ENCODE assay signal across 12 mouse cellular contexts in the genomic region with DNA sequence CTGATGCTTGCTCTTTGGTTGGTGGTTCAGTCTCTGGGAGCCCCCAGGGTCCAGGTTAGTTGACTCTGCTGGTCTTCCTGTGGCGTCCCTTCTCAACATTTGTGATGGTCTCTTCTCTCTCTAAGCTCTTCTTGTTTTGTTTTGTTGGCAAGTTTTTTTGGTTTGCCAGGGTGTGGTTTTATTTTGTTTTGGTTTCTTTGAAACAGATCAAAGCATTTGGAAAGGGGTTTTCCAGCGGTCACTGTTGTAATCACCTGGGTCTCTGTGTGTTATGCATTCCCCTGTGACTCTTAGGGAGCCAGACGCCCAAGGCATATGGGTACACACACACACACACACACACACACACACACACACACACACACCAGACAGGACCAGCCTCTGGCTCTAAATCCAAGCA. TPM values are rescaled to one million over a fixed set of nuclear protein-coding genes. Genes with fewer than 3 reads are reported as not detected.
DNase-seq lines count a peak whose midpoint lies in the region; ATAC-seq lines count a peak whose summit lies in the region.
"Had no signal": no experiment of that assay in that cellular context is flagged by ENCODE, and none has a peak within 500 bp of the region (broad histone marks: within the 10 kb centered on the region; RNA-seq: fewer than 3 reads in every experiment).

No protein-coding gene starts in this region.

- H3K4me2 ChIP-seq in heart, embryonic 14.5 days (ENCODE audit: low read length), result peak overlapping the region; percentile 55; the same call in 1 of the 2 replicates
- H3K4me2 ChIP-seq in embryonic facial prominence, embryonic 12.5 days (replicated peaks), result peak overlapping the region; percentile 42
- 0 out of 2 replicates have a peak overlapping the region, but pooled peaks have one; percentile 46 for H3K4me2 ChIP-seq in liver, embryonic 15.5 days

- H3K4me3 ChIP-seq in heart, embryonic 14.5 days (ENCODE audit: control insufficient read depth in 1 of 2, insufficient read depth in 1 of 2, low read depth in 1 of 2, low read length in 2 of 2), result no peak overlapping the region
- no peak overlapping the region for H3K4me3 ChIP-seq in embryonic facial prominence, embryonic 12.5 days
- no peak overlapping the region for H3K4me3 ChIP-seq in liver, embryonic 15.5 days (replicated peaks)

- H3K4me1 ChIP-seq in heart, embryonic 14.5 days (ENCODE audit: control insufficient read depth in 2 of 2, insufficient read depth in 2 of 2, low read length in 2 of 2), result peaks cover 42 to 54% of the 10 kb centered on the region in 2 experiments
- H3K4me1 ChIP-seq in embryonic facial prominence, embryonic 12.5 days, result peaks cover 47% of the 10 kb centered on the region
- peaks cover 4% of the 10 kb centered on the region; the same call in 1 of the 2 replicates for H3K4me1 ChIP-seq in liver, embryonic 15.5 days (replicated peaks)

- H3K27ac ChIP-seq in heart, embryonic 14.5 days (replicated peaks in 1 of 2; ENCODE audit: control insufficient read depth in 1 of 2, insufficient read depth in 1 of 2, low read depth in 2 of 2, low read length in 2 of 2), result no peak overlapping the region
- H3K27ac ChIP-seq in embryonic facial prominence, embryonic 12.5 days, result peak overlapping the region; percentile 42
- H3K27ac ChIP-seq in liver, embryonic 15.5 days (replicated peaks), result no peak overlapping the region
- H3K27ac ChIP-seq: stomach, embryonic 15.5 days had no signal

- ATAC-seq in heart, embryonic 14.5 days (ENCODE audit: insufficient number of reproducible peaks, insufficient read depth, low FRiP score, low read depth), result no peak
- peak; percentile 80 for ATAC-seq in CD4-positive, CD25-positive, alpha-beta regulatory T cell, adult 4 months
- no peak for ATAC-seq in embryonic facial prominence, embryonic 12.5 days (ENCODE audit: insufficient number of reproducible peaks, insufficient read depth, low FRiP score, low TSS enrichment)
- no peak for ATAC-seq in liver, embryonic 15.5 days (ENCODE audit: insufficient read depth)

- H3K9ac ChIP-seq in heart, embryonic 14.5 days (ENCODE audit: low read length), result peak overlapping the region; percentile 46; the same call in 1 of the 2 replicates
- peak overlapping the region; percentile 7; the same call in 1 of the 2 replicates for H3K9ac ChIP-seq in embryonic facial prominence, embryonic 12.5 days
- no peak overlapping the region for H3K9ac ChIP-seq in liver, embryonic 15.5 days
- H3K9ac ChIP-seq: stomach, embryonic 15.5 days had no signal

- no peak for DNase-seq in heart, adult 8-10 months (ENCODE audit: low spot score)
- no peak for DNase-seq in embryo, embryonic 9.5 days (ENCODE audit: extremely low spot score)
- DNase-seq in right cerebral cortex, adult 18-20 months, result no peak
- DNase-seq: adrenal gland, postnatal 25 days; cerebellum, adult 11-12 months; kidney, adult 2 months; thymus, postnatal 36 days had no signal

- no peaks in the 10 kb centered on the region for H3K9me3 ChIP-seq in heart, embryonic 14.5 days (ENCODE audit: control insufficient read depth, low read length)
- H3K9me3 ChIP-seq in embryonic facial prominence, embryonic 12.5 days, result no peaks in the 10 kb centered on the region
- no peaks in the 10 kb centered on the region for H3K9me3 ChIP-seq in liver, embryonic 15.5 days (replicated peaks)
- H3K9me3 ChIP-seq: stomach, embryonic 15.5 days had no signal

- H3K36me3 ChIP-seq in heart, embryonic 14.5 days (ENCODE audit: control insufficient read depth, insufficient read depth, low read length), result no peaks in the 10 kb centered on the region
- no peaks in the 10 kb centered on the region for H3K36me3 ChIP-seq in embryonic facial prominence, embryonic 12.5 days
- H3K36me3 ChIP-seq in liver, embryonic 15.5 days (replicated peaks), result no peaks in the 10 kb centered on the region
- H3K36me3 ChIP-seq: stomach, embryonic 15.5 days had no signal

- H3K27me3 ChIP-seq in heart, embryonic 14.5 days (ENCODE audit: control insufficient read depth, insufficient read depth, low read length), result peaks cover 32% of the 10 kb centered on the region
- H3K27me3 ChIP-seq in embryonic facial prominence, embryonic 12.5 days, result 0 out of 2 replicates have a peak, but pooled peaks cover 7% of the 10 kb centered on the region
- H3K27me3 ChIP-seq in liver, embryonic 15.5 days, result no peaks in the 10 kb centered on the region
- H3K27me3 ChIP-seq: stomach, embryonic 15.5 days had no signal

- 60% methylated on average over 3 of the region's 3 CpGs for WGBS in heart, embryonic 14.5 days
- 35% methylated on average over 3 of the region's 3 CpGs for WGBS in embryonic facial prominence, embryonic 12.5 days
- WGBS in liver, embryonic 15.5 days (ENCODE audit: insufficient replicate concordance), result 33% methylated on average over 3 of the region's 3 CpGs

RNA-seq across cellular contexts. Expression of a gene that starts 57.4 kb away (rescaled TPM):
- polyA plus RNA-seq in heart, embryonic 14.5 days (2014; fragmentation: Nextera tagmentation; extraction: Ambion mirVana), result 55.3 and 59.7 TPM in 2 replicates
- total RNA-seq in heart, adult 8-10 months (2022), result 100 to 1,000 TPM; 481 to 555 (median 528) TPM
- 1 to 10 TPM; 2.0 to 3.0 TPM for polyA plus RNA-seq in CD4-positive, CD25-positive, alpha-beta regulatory T cell, adult 4 months (2017; shearing (Covaris generic))
- 79.8 and 81.4 TPM in 2 replicates for polyA plus RNA-seq in embryonic facial prominence, embryonic 12.5 days (2016; fragmentation: Nextera tagmentation; extraction: Ambion mirVana)
- 4.1 and 4.7 TPM in 2 replicates for polyA plus RNA-seq in liver, embryonic 15.5 days (2015; fragmentation: Nextera tagmentation; extraction: Ambion mirVana)
